In the genomic region with DNA sequence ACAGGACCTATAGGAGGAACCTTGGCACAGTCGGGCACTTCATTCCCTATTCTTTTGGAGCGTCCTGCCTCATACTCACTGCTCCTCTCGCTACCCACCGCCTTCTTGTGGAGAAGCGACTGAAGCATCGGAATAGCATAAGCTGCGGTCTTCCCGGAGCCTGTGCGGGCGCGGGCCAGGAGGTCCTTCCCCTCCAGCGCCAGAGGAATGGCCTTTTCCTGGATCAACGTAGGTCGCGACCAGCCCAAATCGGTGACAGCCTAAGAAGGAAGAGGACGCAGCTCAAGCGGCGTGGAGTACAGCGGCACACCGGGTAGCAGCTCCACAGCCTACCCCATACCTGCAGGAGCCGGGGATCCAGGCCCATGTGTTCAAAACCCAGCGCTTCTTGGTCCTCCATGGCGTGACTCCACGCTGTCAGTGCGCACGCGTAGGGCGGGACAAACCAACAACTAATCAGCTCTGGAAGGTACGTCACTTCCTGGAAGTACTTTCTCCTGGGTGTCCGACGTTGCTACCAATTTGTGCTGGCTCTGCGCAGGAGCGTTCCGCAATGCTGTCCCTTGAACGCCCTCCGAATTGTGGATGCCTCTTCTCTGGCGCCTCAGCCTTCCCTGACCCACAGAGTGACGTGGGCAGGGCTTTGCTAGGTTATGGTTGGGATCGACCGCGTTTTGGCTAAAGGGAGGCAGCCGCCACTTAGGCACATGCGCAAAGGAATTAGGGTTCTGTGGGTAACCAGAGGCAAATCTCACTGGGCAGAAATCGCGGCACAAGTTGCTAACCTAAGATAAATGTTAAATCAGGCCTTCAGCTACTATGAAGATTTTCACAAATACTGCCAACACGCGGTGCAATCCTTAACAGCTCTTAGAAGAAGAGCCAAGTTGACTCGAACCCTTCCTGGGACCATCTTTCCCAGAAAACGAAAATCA, we compare ENCODE assay signal across 8 mouse cellular contexts. TPM values are rescaled to one million over a fixed set of nuclear protein-coding genes. Genes with fewer than 3 reads are reported as not detected.
DNase-seq lines count a peak whose midpoint lies in the region; ATAC-seq and TF ChIP-seq lines count a peak whose summit lies in the region.

A gene (minus strand): TSS at position 453 of the 935 bp plus-strand sequence.

- DNase-seq in ES-E14 (ENCODE audit: low read depth, low spot score), result peak; percentile 91
- DNase-seq in cerebellum, adult 11-12 months, result peak; percentile 94
- peak; percentile 84 for DNase-seq in heart, postnatal 25 days (ENCODE audit: low spot score)
- DNase-seq in layer of hippocampus, adult 18-20 months (ENCODE audit: low spot score in 2 of 2), result peak; percentile 89 to 96
- DNase-seq in lung, adult 2 months, result peak; percentile 90
- peak; percentile 79 to 88 for DNase-seq in thymus, adult 18-20 months

- no peak for TF ChIP-seq CTCF in lung, adult 2 months (IDR thresholded peaks at IDR 0.05; ENCODE audit: insufficient read depth, low read length)

- H3K9me3 ChIP-seq in ES-E14 (ENCODE audit: control insufficient read depth, insufficient read depth, low read depth, low read length), result no peaks in the 10 kb centered on the region
- no peaks in the 10 kb centered on the region for H3K9me3 ChIP-seq in forebrain, embryonic 15.5 days

- WGBS in forebrain, embryonic 15.5 days, result 2% methylated on average over 50 of the region's 50 CpGs
- WGBS in lung, adult 2 months, result 2% methylated on average over 50 of the region's 50 CpGs

- peak within 1 kb of the TSS; percentile 76 to 92 for H3K4me3 ChIP-seq in ES-E14 (ENCODE audit: insufficient read depth in 1 of 2, low read depth in 1 of 2, low read length in 2 of 2, poor library complexity in 1 of 2, severe bottlenecking in 1 of 2)
- H3K4me3 ChIP-seq in forebrain, embryonic 15.5 days, result peak within 1 kb of the TSS; percentile 94
- peak within 1 kb of the TSS; percentile 95 for H3K4me3 ChIP-seq in lung, adult 2 months (replicated peaks; ENCODE audit: extremely low read depth, low read depth, low read length)

- H3K27ac ChIP-seq in ES-E14 (ENCODE audit: insufficient read depth, low read depth, low read length, poor library complexity, severe bottlenecking), result peak within 1 kb of the TSS; percentile 81
- H3K27ac ChIP-seq in forebrain, embryonic 15.5 days (replicated peaks), result peak within 1 kb of the TSS; percentile 98

- H3K4me2 ChIP-seq in forebrain, embryonic 15.5 days (replicated peaks), result peak within 1 kb of the TSS; percentile 91

- H3K27me3 ChIP-seq in forebrain, embryonic 15.5 days, result no peaks in the 10 kb centered on the region

- in situ Hi-C loops in ES-E14 (cut with MboI; ENCODE audit: low sequenced_read_pairs in 2 of 2, unreplicated experiment in 2 of 2), result loop anchor here in 1 of 2 experiments (10.0 kb wide), 1 partner anchor 273 kb away; no protein-coding TSS in a partner anchor

- intact Hi-C loops in heart, postnatal 25 days (cut with DNase I), result loop anchor here (2.0 kb wide), 1 partner anchor 67 kb away; a partner anchor contains a TSS

- H3K36me3 ChIP-seq in ES-E14 (ENCODE audit: control insufficient read depth, insufficient read depth, low read length, poor library complexity, severe bottlenecking), result peaks cover 41% of the 10 kb centered on the region
- H3K36me3 ChIP-seq in forebrain, embryonic 15.5 days, result peaks cover 62% of the 10 kb centered on the region

- H3K9ac ChIP-seq in ES-E14 (ENCODE audit: insufficient read depth, low read depth, low read length, poor library complexity, severe bottlenecking), result peak within 1 kb of the TSS; percentile 96
- H3K9ac ChIP-seq in forebrain, embryonic 15.5 days (replicated peaks), result peak within 1 kb of the TSS; percentile 93

- peak; percentile 90; the same call in 1 of the 2 replicates for TF ChIP-seq POLR2A in lung, adult 2 months (IDR thresholded peaks at IDR 0.05; ENCODE audit: borderline replicate concordance, extremely low read depth, low read depth, low read length)

- peaks cover 0 to 2% of the 10 kb centered on the region in 2 experiments; a peak in 1 of 4 replicates for H3K4me1 ChIP-seq in ES-E14 (ENCODE audit: control insufficient read depth in 2 of 2, insufficient read depth in 2 of 2, low read length in 2 of 2, poor library complexity in 1 of 2)
- H3K4me1 ChIP-seq in forebrain, embryonic 15.5 days, result peaks cover 30% of the 10 kb centered on the region
- H3K4me1 ChIP-seq in lung, adult 2 months (ENCODE audit: control insufficient read depth, insufficient read depth, low read length), result peaks cover 6% of the 10 kb centered on the region

- ATAC-seq in forebrain, embryonic 15.5 days (replicated peaks), result peak; percentile 98
- peak; percentile 98 for ATAC-seq in neutrophil, adult 5-6 weeks (ENCODE audit: extremely low read depth, insufficient number of reproducible peaks, low FRiP score, poor library complexity, severe bottlenecking)

TF ChIP-seq in ES-E14, 5 proteins besides CTCF, POLR2A, EP300 and RAD21:
- TF ChIP-seq MAFK (IDR thresholded peaks at IDR 0.05; ENCODE audit: insufficient read depth, low read depth, low read length) (no peak), ZNF384 (IDR thresholded peaks at IDR 0.05; ENCODE audit: low read depth, low read length) (peak; percentile 32; the same call in 1 of the 2 replicates), HCFC1 (IDR thresholded peaks at IDR 0.05; ENCODE audit: borderline replicate concordance, insufficient read depth, low read length) (peak; percentile 86)

RNA-seq across cellular contexts. Expression of the gene that starts here (rescaled TPM):
- total RNA-seq in ES-E14 (2012; rRNA removed), result 170 and 199 TPM in 2 replicates
- 82.5 and 83.6 TPM in 2 replicates for polyA plus RNA-seq in forebrain, embryonic 15.5 days (2015; fragmentation: Nextera tagmentation; extraction: Ambion mirVana)
- 10 to 100 TPM; 22.5 to 23.8 TPM for total RNA-seq in heart, postnatal 25 days (2021)
- total RNA-seq in layer of hippocampus, adult 18-20 months (2021), result 10 to 100 TPM; 42.2 to 46.8 TPM
- 20.1 and 25.2 TPM in 2 replicates for polyA plus RNA-seq in lung, adult 2 months (2012; rRNA removed)
- 15.7 and 21.4 TPM in 2 replicates for total RNA-seq in neutrophil, adult 5-6 weeks (2017)

Comparison
In these comparisons a context has a peak if more than half of its experiments do, and no peak if none do; other contexts are left out.
1. Peak in every context shown above with its lines: DNase-seq, ATAC-seq, H3K4me3 ChIP-seq and H3K27ac ChIP-seq.